Mouse (Mus musculus) cerebral cortex, adult 2 months (tissue): ENCODE measurements around the gene Tmem151a.

Experiments
- WGBS: fragments of 180-500 bp; shearing (Covaris S2); methylation state at CpG from one replicate; pipeline ENCODE4 v1.1.7; 2018; 5-methylcytosine and 5-hydroxymethylcytosine counted together

Gene Tmem151a

DNA sequence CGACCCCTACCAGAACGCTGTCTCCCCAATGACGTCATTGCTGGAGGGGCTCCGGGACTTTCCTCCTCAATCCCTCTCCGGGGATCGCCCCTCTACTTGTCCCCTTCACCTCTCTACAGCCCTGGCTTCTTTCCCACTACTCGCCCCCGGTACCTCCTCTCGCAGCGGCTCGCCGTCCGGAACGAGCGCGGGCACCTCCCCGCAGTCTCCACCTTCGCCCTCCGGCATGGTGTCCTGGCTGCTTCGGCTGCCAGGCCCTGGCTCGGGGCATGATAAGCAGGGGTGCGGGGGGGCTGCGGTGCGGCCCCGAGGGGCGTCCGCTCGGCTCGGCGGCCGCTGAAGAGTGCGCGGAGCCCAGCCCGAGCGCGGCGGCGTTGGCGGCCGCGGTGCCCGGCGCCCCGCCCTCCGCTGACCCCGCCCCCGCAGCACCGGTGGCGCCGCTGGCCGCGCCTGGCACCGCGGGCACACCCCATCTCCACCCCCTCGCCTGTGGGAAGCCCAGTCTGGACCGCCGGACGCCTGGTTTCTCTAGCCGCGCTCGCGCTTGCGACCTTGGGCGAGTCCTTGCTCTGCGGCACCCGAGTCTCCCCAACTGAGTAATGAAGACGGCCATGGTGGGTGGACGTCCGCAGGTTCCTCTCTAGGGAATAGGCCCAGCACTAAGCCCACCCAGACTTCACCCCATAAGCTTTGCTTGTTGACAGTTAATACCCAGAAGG is at the start of gene Tmem151a:
Gene Tmem151a, minus strand, starts transcription at position 387 of the 719 bp plus-strand sequence.
- under 1% methylated on average over 64 of the region's 69 CpGs for WGBS

- WGBS, result 72% methylated on average over 4 of the region's 4 CpGs
These were observed 45.9 kb upstream of the Tmem151a start for GRCm38 (mm10) chr19:5131237-5131636.

DNA sequence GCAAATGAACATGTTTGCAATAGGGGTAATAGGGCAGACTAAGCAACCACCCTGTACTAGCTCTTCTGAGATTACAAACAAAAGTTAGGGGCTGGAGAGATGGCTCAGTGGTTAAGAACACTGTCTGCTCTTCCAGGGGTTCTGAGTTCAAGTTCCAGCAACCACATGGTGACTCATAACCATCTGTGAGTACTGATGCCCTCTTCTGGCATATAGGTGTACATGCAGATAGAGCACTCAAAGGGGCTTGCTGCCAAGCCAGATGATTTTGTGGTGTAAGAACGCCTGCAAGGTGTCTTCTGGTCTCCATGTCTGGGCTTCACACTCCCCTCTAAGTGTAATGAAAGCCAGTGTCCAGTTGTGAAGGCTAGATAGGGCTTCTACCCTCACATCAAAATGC is 44.4 kb upstream of the Tmem151a start:
- 39% methylated on average over 1 of the region's 1 CpGs for WGBS

GRCm38 (mm10) chr19:5124055-5124614 is 38.8 kb upstream of the Tmem151a start:
- WGBS, result 58% methylated on average over 7 of the region's 7 CpGs

DNA sequence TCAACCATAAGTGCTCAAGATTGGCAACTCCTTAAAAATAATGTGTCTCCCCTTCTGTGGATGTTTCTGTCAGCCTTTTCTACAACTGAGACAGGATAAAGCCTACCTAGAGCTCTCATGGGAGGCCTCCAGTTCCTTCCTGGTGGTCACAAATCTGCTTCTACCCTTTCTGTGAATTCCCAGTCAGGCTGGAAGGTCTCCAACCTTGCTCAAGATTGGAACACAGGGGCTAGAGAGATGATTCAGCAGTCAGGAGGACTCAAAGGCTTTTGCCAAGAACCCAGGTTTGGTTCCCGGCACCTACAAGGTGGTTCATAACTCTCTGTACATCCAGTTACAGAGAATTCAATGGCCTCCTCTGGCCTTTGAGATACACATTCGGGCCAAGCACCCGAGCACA is 37.9 kb upstream of the Tmem151a start:
- WGBS, result 78% methylated on average over 3 of the region's 3 CpGs

- WGBS, result 82% methylated on average over 10 of the region's 10 CpGs
These were observed 37.2 kb upstream of the Tmem151a start for GRCm38 (mm10) chr19:5122492-5122891.

DNA sequence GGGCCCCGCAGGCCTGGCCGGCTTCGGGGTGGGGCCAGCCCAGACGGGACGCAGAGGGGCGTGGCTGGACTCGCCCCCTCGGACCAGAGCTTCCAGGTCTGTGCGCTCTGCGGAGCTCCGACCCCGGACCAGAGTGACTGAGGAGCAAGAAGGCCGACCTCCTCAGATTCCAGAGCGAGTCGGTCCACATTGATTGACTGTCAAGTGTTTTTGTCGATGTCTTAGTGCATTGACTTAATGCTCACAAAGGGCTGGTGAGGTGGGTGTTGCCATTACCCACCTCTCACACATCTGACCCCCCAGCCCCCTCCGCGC is 33.0 kb upstream of the Tmem151a start, which contains the start of gene Klc2:
Gene Klc2, minus strand, starts transcription at position 177 of the 315 bp plus-strand sequence.
- 2% methylated on average over 18 of the region's 18 CpGs for WGBS

- 1% methylated on average over 78 of the region's 83 CpGs for WGBS
These were observed 32.4 kb upstream of the Tmem151a start for GRCm38 (mm10) chr19:5117494-5118383.

- 70% methylated on average over 7 of the region's 7 CpGs for WGBS
These were observed 28.5 kb upstream of the Tmem151a start for GRCm38 (mm10) chr19:5113783-5114182.

DNA sequence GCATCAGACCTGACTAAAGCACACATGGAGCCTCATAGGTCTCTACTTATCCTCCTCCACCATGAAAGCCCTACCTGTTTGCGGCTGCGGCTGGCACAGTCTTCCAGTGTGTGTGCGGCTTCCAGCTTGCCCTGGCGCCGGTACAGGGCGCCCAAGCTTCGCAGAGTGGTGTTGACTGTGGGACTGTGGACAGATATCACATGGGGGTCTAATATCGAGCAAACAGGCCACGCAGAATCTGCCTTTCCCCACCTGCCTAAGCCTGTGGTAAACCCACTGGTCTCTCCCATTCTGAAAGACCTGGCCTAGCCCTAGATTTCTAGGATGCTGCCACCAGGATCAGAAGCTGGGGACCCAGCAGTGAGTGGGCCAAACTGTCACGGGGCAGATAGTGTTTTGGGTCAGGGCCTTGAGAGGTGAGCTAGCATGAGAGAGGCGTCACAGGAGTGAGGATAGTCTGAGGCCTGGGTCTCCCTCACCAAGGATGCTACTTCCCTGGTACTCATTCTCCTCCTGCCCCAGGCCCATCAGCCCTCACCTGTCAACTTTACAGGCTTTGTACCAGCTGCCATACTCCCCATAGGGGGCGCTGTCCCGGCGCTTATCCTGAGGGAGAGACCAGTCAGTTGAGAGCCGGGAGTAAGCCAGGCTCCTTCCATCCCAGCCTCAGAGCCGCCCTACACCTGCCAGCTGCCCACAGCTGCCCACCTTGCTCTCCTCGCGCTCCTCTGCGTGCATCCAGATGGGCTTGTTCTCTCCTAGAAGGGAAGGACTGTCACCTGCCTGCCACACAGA is 24.5 kb upstream of the Tmem151a start:
- 72% methylated on average over 19 of the region's 19 CpGs for WGBS

GRCm38 (mm10) chr19:5108702-5109101 is 23.4 kb upstream of the Tmem151a start:
- 64% methylated on average over 4 of the region's 4 CpGs for WGBS

DNA sequence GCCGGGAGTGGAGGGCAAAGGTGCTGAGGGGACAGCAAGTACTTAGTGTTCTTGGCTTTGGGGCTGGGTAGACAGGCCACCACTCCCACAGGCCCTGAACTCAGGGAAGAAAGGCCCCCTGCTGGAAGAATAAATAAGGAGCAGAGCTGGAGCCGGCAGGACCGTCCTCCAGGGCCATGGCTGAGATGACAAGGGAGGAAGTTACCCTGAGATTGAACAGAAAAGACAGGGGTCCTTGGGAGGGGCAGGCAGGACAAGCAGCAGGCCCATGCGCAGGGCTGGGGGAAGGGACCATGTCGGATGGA is 22.9 kb upstream of the Tmem151a start:
- WGBS, result 29% methylated on average over 5 of the region's 5 CpGs

DNA sequence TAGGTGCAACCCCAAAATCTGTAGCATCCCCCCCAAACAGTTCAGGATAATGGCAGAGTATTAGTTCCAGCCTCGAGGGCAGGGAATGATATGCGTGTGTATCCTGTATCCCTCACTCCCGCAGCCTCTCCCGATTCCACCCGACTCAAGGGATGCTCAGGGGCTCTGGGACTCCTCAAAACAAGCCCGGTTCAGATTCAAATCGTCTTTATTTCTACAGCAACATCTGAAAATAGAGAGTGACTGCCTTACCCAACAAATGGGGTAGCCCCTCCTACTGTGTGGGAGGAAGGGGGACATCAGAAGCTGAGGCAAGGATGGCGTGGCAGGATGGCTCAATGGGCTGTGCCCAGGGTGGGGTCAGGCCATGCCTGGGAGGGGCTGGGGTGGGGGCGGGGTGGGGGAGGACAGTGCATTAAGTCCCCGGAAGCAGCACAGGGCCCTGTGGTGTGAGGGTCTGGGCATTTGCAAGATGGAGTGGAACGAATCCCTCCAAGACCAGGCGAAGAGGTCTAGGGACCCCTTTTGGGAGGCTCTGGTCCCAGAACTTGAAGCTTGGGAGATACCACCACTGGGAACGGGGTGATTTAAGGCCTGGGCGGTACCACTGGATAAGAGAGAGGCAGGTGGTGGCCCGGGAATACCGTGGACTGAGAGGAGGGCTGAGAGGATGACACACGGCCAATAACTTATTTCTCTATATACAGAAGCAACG is 22.4 kb upstream of the Tmem151a start:
- WGBS, result 64% methylated on average over 18 of the region's 18 CpGs

DNA sequence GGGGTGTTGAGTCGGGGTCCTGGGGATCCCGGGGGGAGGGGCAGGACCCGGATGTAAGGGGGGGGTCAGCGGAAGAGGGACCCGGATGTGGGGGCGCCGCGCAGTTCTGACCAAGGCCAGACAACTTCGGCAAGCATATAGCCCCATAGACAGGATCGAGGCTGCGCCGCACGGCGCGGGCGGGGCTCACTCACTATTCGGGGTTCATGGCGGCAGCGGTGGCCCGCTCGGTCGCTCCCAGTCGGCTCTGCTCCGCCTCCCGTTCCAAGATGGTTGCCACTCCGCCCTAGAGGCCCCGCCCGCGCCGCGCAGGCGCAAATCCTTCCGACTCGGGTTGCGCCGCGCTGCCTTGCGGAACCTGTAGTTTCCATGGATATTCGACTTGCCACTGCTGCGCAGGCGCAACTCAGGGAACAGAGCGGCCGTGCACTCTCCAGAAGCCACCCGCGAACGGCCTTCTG is 21.4 kb upstream of the Tmem151a start, which contains the start of gene Rab1b:
Gene Rab1b, minus strand, starts transcription at position 342 of the 461 bp plus-strand sequence.
- under 1% methylated on average over 46 of the region's 46 CpGs for WGBS

DNA sequence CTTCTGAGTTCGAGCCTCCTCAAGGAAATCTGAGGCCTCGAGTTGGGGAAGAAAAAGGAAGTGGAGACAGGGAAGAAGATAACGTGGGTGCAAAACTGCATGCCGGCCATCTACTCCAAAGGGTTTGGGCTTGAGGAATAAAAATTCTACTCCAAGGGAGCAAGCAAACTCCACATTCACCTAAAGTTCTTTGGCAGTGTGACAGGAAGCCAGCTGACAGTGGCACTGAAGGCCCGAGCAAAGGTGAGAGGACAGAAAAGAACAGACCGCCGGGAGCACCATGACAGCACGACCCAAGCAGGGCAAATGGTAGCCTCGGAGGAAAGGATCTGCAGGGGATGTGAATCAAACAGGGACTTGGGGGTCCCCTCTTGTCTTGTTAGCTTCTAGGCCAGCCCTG is 20.7 kb upstream of the Tmem151a start:
- WGBS, result under 1% methylated on average over 9 of the region's 9 CpGs

DNA sequence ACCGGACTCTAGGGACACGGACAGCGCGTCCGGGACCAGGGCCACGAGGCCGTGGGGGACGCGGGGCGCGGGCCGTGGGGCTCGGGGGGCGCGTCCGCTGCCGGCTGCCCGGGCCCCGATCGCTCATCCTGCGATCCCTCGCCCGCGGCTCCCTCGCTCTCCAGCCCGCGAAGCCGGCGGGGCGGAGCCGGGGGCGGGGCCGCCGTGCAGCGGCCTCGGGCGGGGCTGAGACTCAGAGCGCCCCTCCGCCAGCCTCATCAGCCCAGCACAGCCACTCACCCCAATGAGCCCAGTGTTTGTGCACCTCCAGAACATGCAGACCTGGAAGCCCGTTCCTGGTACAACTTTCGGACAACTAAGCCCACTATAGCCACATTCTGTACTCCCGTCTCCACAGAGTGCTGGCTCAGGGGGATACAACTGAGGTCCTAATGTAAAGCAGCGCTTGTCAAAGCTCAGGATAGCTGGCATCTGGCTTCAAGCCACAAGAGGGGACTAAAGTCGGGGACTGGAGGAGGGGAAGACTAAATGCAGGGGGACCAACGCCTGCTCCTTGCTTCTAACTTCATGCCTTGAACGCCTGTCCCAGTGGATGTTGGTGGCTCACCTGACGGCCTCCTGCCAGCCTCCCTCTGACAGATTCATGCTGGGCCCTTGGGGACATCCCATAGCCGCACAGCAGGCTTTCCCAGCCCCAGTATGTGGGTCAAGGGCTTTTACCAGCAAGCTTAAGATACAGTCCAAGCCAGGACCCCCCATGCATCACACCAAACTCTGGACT is 13.2 kb upstream of the Tmem151a start, which contains the start of gene Cnih2:
Gene Cnih2, minus strand, starts transcription at position 159 of the 781 bp plus-strand sequence.
- WGBS, result 4% methylated on average over 48 of the region's 48 CpGs

DNA sequence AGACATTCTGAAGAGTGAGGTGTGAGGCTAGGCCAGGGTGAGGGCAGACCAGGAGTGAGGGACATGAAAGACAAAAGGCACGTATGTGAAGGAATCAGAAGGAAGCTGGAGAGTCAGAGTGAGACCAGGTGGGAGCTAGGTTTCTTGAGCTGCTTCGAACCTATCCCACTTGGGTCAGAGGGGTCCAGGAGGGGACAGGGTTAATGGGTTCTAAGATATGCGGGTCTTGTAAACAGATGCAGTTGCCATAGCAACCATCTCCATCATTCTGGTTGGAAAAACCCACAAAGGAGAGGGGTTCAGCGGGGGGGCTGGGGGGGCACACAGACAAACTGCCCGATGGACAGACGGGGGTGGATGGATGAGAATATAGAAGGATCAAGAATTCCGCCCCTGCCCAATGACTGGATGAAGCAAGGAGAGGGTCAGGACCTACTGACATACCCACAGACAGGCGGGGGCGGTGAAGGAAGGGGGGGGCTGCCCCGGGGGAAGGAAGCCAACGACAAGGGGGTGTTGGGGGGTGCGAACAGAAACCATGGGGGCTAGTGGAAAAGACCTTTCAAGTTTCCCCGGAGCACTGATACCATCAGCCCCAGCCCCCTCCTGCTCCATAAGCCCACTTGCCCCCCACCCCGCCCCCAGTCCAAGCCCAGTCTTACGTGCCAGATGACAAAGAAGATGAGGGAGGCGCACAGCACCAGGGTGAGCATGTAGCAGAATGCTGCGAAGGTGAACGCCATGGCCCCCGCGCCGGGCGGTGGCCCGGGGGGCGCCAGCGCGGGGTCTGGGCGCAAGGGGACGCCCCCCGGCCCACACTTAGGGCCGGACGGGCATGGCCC is 12.4 kb upstream of the Tmem151a start:
- 3% methylated on average over 29 of the region's 31 CpGs for WGBS

DNA sequence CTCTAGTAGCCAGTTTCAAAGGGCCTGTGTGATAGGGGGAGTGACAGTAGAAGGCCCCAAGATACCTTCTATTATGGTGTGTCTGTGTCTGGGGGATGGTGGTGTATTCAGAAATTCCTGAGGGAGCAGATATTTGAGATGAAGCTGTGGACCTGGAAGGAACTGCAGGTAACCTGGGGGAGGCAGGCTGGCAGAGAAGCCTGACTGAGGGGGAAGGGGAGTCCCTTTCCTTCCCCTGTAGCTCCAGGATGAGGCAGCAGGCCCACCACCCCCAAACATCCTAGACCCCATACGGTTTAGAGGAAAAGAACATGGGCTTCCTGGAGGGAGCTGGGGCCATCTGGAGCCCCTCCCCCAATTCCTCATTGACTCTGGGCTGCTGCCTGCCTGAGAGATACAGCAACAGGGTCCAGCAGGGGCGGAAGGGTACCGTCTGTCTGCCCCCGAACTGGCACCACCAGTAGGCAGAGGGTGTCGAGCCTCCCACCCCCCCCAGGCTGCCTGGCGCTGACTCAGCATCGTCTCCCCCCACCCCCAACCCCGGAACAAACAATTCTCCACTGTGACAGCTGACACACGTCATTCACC is 10.7 kb upstream of the Tmem151a start:
- 5% methylated on average over 9 of the region's 9 CpGs for WGBS
